Mouse (Mus musculus) neural tube, embryonic 13.5 days (tissue): ENCODE data around the gene Uvrag. TPM values are rescaled to one million over a fixed set of nuclear protein-coding genes. Genes with fewer than 3 reads are reported as not detected.

ENCODE experiments used
- ATAC-seq: fragments of 200-750 bp; cut with Nextera tagmentation; 2 replicates; pipeline ENCODE4 v1.8.0; 2017; ENCODE audit warnings: low read depth, mild to moderate bottlenecking, moderate TSS enrichment, moderate library complexity
- H3K27ac ChIP-seq: fragments of 300-500 bp; sonication (generic); replicated peaks from 2 replicates; pipeline ENCODE4 v1.5.1; 2015; ENCODE audit warnings: moderate library complexity, mild to moderate bottlenecking, inconsistent platforms
- H3K27me3 ChIP-seq: fragments of 300-500 bp; sonication (generic); 2 replicates; pipeline ENCODE4 v1.6.1; 2015; ENCODE audit warnings: mild to moderate bottlenecking, inconsistent platforms
- H3K36me3 ChIP-seq: fragments of 300-500 bp; sonication (generic); 2 replicates; pipeline ENCODE4 v1.6.1; 2015; ENCODE audit warnings: mild to moderate bottlenecking, inconsistent platforms
- H3K4me1 ChIP-seq: fragments of 300-500 bp; sonication (generic); replicated peaks from 2 replicates; pipeline ENCODE4 v1.6.1; 2015; ENCODE audit warnings: inconsistent platforms
- H3K4me2 ChIP-seq: fragments of 300-500 bp; sonication (generic); 2 replicates; pipeline ENCODE4 v1.6.1; 2015; ENCODE audit warnings: inconsistent platforms, mild to moderate bottlenecking, moderate library complexity
- H3K4me3 ChIP-seq: fragments of 300-500 bp; sonication (generic); 2 replicates; pipeline ENCODE4 v1.5.1; 2015; ENCODE audit warnings: mild to moderate bottlenecking, inconsistent platforms
- H3K9ac ChIP-seq: fragments of 300-500 bp; sonication (generic); 2 replicates; pipeline ENCODE4 v1.6.1; 2015; ENCODE audit warnings: moderate library complexity, mild to moderate bottlenecking, inconsistent platforms
- H3K9me3 ChIP-seq: fragments of 300-500 bp; sonication (generic); 2 replicates; pipeline ENCODE4 v1.6.1; 2016; ENCODE audit warnings: inconsistent platforms
- WGBS: fragments of 180-500 bp; shearing (Covaris S2); methylation state at CpG from one replicate; pipeline ENCODE4 v1.1.7; 2015; 5-methylcytosine and 5-hydroxymethylcytosine counted together
- polyA plus RNA-seq: library from polyadenylated mRNA; unstranded; fragments of >200 nt; fragmentation: Nextera tagmentation; extraction: Ambion mirVana; gene quantifications from 2 replicates; pipeline ENCODE4 v1.2.1, GENCODE M21; 2015

Gene Uvrag
- polyA plus RNA-seq, 1 experiment from 2014 or later, result 16.6 TPM

- H3K9ac ChIP-seq, result no peak overlapping the region
- H3K27me3 ChIP-seq, result no peaks in the 10 kb centered on the region
- H3K36me3 ChIP-seq, result no peaks in the 10 kb centered on the region
- no peaks in the 10 kb centered on the region for H3K4me1 ChIP-seq
- no peak for ATAC-seq
- H3K4me2 ChIP-seq, result no peak overlapping the region
- 61% methylated on average over 1 of the region's 1 CpGs for WGBS
- H3K27ac ChIP-seq, result no peak overlapping the region
- H3K9me3 ChIP-seq, result no peaks in the 10 kb centered on the region
- no peak overlapping the region for H3K4me3 ChIP-seq
These were observed 8.1 kb upstream of the Uvrag start for GRCm38 (mm10) chr7:99149017-99149416.

- ATAC-seq, result no peak
- Histone ChIP-seq H3K36me3 (no peaks in the 10 kb centered on the region), H3K9me3 (no peaks in the 10 kb centered on the region), H3K4me1 (no peaks in the 10 kb centered on the region; the same call in 1 of the 2 replicates), H3K4me2 (no peak overlapping the region), H3K9ac (no peak overlapping the region), H3K4me3 (no peak overlapping the region), H3K27ac (no peak overlapping the region), H3K27me3 (no peaks in the 10 kb centered on the region)
- 91% methylated on average over 7 of the region's 7 CpGs for WGBS
These were observed 6.6 kb upstream of the Uvrag start for GRCm38 (mm10) chr7:99147494-99147893.

- no peak overlapping the region for H3K4me3 ChIP-seq
- no peak overlapping the region for H3K9ac ChIP-seq
- WGBS, result 75% methylated on average over 7 of the region's 7 CpGs
- H3K4me1 ChIP-seq, result peaks cover 6% of the 10 kb centered on the region
- no peak for ATAC-seq
- no peaks in the 10 kb centered on the region for H3K36me3 ChIP-seq
- H3K27me3 ChIP-seq, result no peaks in the 10 kb centered on the region
- no peaks in the 10 kb centered on the region for H3K9me3 ChIP-seq
- H3K27ac ChIP-seq, result no peak overlapping the region
- no peak overlapping the region for H3K4me2 ChIP-seq
These were observed 6.0 kb upstream of the Uvrag start for GRCm38 (mm10) chr7:99146906-99147305.

GRCm38 (mm10) chr7:99146011-99146410, 5.1 kb upstream of the Uvrag start:
- Histone ChIP-seq H3K4me1 (peaks cover 10% of the 10 kb centered on the region), H3K27ac (no peak overlapping the region), H3K4me2 (no peak overlapping the region), H3K27me3 (no peaks in the 10 kb centered on the region), H3K36me3 (no peaks in the 10 kb centered on the region), H3K9me3 (no peaks in the 10 kb centered on the region), H3K4me3 (no peak overlapping the region), H3K9ac (no peak overlapping the region)
- ATAC-seq, result no peak
- WGBS, result 51% methylated on average over 7 of the region's 7 CpGs

- Histone ChIP-seq H3K9ac (no peak overlapping the region), H3K36me3 (no peaks in the 10 kb centered on the region), H3K4me3 (no peak overlapping the region), H3K27me3 (no peaks in the 10 kb centered on the region), H3K9me3 (no peaks in the 10 kb centered on the region), H3K27ac (no peak overlapping the region), H3K4me1 (peaks cover 17% of the 10 kb centered on the region), H3K4me2 (no peak overlapping the region)
- WGBS, result 74% methylated on average over 11 of the region's 11 CpGs
- no peak for ATAC-seq
These were observed 3.7 kb upstream of the Uvrag start for GRCm38 (mm10) chr7:99144616-99145015.

GRCm38 (mm10) chr7:99143244-99143643, 2.3 kb upstream of the Uvrag start:
- H3K27me3 ChIP-seq, result no peaks in the 10 kb centered on the region
- H3K4me1 ChIP-seq, result peaks cover 25% of the 10 kb centered on the region
- no peak overlapping the region for H3K9ac ChIP-seq
- H3K9me3 ChIP-seq, result no peaks in the 10 kb centered on the region
- H3K36me3 ChIP-seq, result no peaks in the 10 kb centered on the region
- 83% methylated on average over 3 of the region's 3 CpGs for WGBS
- no peak overlapping the region for H3K27ac ChIP-seq
- H3K4me3 ChIP-seq, result no peak overlapping the region
- H3K4me2 ChIP-seq, result no peak overlapping the region
- ATAC-seq, result no peak

- Histone ChIP-seq H3K4me3 (peak overlapping the region; percentile 98), H3K9me3 (no peaks in the 10 kb centered on the region), H3K4me1 (peaks cover 25% of the 10 kb centered on the region), H3K27ac (peak overlapping the region; percentile 67), H3K4me2 (peak overlapping the region; percentile 77), H3K9ac (peak overlapping the region; percentile 60; the same call in 1 of the 2 replicates), H3K36me3 (no peaks in the 10 kb centered on the region), H3K27me3 (no peaks in the 10 kb centered on the region)
- 31% methylated on average over 12 of the region's 12 CpGs for WGBS
- no peak for ATAC-seq
These were observed 1.1 kb upstream of the Uvrag start for GRCm38 (mm10) chr7:99141919-99142606.

- peak overlapping the region; percentile 92 for H3K9ac ChIP-seq
- H3K4me2 ChIP-seq, result peak overlapping the region; percentile 77
- no peaks in the 10 kb centered on the region for H3K27me3 ChIP-seq
- H3K9me3 ChIP-seq, result no peaks in the 10 kb centered on the region
- no peaks in the 10 kb centered on the region for H3K36me3 ChIP-seq
- H3K4me1 ChIP-seq, result peaks cover 25% of the 10 kb centered on the region
- peak overlapping the region; percentile 98 for H3K4me3 ChIP-seq
- peak overlapping the region; percentile 93 for H3K27ac ChIP-seq
- under 1% methylated on average over 32 of the region's 39 CpGs for WGBS
- ATAC-seq, result peak; percentile 12
These were observed 430 bp downstream of the Uvrag start for GRCm38 (mm10) chr7:99140511-99140910.

- H3K4me1 ChIP-seq, result peaks cover 25% of the 10 kb centered on the region
- H3K9ac ChIP-seq, result peak overlapping the region; percentile 92
- no peak for ATAC-seq
- peak overlapping the region; percentile 98 for H3K4me3 ChIP-seq
- WGBS, result under 1% methylated on average over 13 of the region's 13 CpGs
- H3K36me3 ChIP-seq, result no peaks in the 10 kb centered on the region
- H3K27me3 ChIP-seq, result no peaks in the 10 kb centered on the region
- peak overlapping the region; percentile 93 for H3K27ac ChIP-seq
- H3K9me3 ChIP-seq, result 0 out of 2 replicates have a peak, but pooled peaks cover 4% of the 10 kb centered on the region
- H3K4me2 ChIP-seq, result peak overlapping the region; percentile 77
These were observed 975 bp downstream of the Uvrag start for GRCm38 (mm10) chr7:99139841-99140491.

GRCm38 (mm10) chr7:99137541-99137940, 3.4 kb downstream of the Uvrag start:
- ATAC-seq, result no peak
- H3K9me3 ChIP-seq, result 0 out of 2 replicates have a peak, but pooled peaks cover 4% of the 10 kb centered on the region
- H3K4me1 ChIP-seq, result peaks cover 25% of the 10 kb centered on the region
- H3K9ac ChIP-seq, result no peak overlapping the region
- no peaks in the 10 kb centered on the region for H3K27me3 ChIP-seq
- H3K4me2 ChIP-seq, result no peak overlapping the region
- H3K4me3 ChIP-seq, result no peak overlapping the region
- no peaks in the 10 kb centered on the region for H3K36me3 ChIP-seq
- WGBS, result 97% methylated on average over 4 of the region's 4 CpGs
- no peak overlapping the region for H3K27ac ChIP-seq

GRCm38 (mm10) chr7:99136789-99137188, 4.2 kb downstream of the Uvrag start:
- no peak overlapping the region for H3K27ac ChIP-seq
- WGBS, result 43% methylated on average over 6 of the region's 6 CpGs
- ATAC-seq, result no peak

GRCm38 (mm10) chr7:99133811-99134402, 7.0 kb downstream of the Uvrag start:
- no peak overlapping the region for H3K4me3 ChIP-seq
- no peaks in the 10 kb centered on the region for H3K27me3 ChIP-seq
- H3K27ac ChIP-seq, result no peak overlapping the region
- H3K36me3 ChIP-seq, result no peaks in the 10 kb centered on the region
- 88% methylated on average over 8 of the region's 8 CpGs for WGBS
- no peak for ATAC-seq
- H3K9me3 ChIP-seq, result 0 out of 2 replicates have a peak, but pooled peaks cover 4% of the 10 kb centered on the region
- H3K9ac ChIP-seq, result no peak overlapping the region
- peaks cover under 1% of the 10 kb centered on the region; the same call in 1 of the 2 replicates for H3K4me1 ChIP-seq
- no peak overlapping the region for H3K4me2 ChIP-seq

More at GRCm38 (mm10) chr7:99136789-99137188, 4.2 kb downstream of the Uvrag start:
- Histone ChIP-seq H3K36me3 (no peaks in the 10 kb centered on the region), H3K4me1 (peaks cover 18% of the 10 kb centered on the region), H3K9me3 (0 out of 2 replicates have a peak, but pooled peaks cover 4% of the 10 kb centered on the region), H3K27me3 (no peaks in the 10 kb centered on the region), H3K4me2 (no peak overlapping the region), H3K4me3 (no peak overlapping the region), H3K9ac (no peak overlapping the region)
